26 mouse cellular contexts compared by ENCODE assay signal in genomic region chr7:77311661-77312060, GRCm38 (mm10).
DNase-seq lines count a peak whose midpoint lies in the region; ATAC-seq and TF ChIP-seq lines count a peak whose summit lies in the region.
"Had no signal": no experiment of that assay in that cellular context is flagged by ENCODE, and none has a peak within 500 bp of the region (broad histone marks: within the 10 kb centered on the region; RNA-seq: fewer than 3 reads in every experiment).

No protein-coding gene starts in this region.

- no peaks in the 10 kb centered on the region for H3K36me3 ChIP-seq in forebrain, embryonic 13.5 days (ENCODE audit: poor library complexity, severe bottlenecking)
- no peaks in the 10 kb centered on the region for H3K36me3 ChIP-seq in forebrain, embryonic 11.5 days (ENCODE audit: control insufficient read depth, insufficient read depth, low read length)
- no peaks in the 10 kb centered on the region for H3K36me3 ChIP-seq in forebrain, postnatal 0 days (ENCODE audit: insufficient read depth)
- no peaks in the 10 kb centered on the region for H3K36me3 ChIP-seq in forebrain, embryonic 15.5 days
- no peaks in the 10 kb centered on the region for H3K36me3 ChIP-seq in lung, embryonic 16.5 days (ENCODE audit: control insufficient read depth, insufficient read depth, low read length)
- H3K36me3 ChIP-seq: embryonic facial prominence, embryonic 12.5 days; embryonic facial prominence, embryonic 15.5 days; heart, embryonic 10.5 days; heart, embryonic 13.5 days had no signal

- no peaks in the 10 kb centered on the region for H3K4me1 ChIP-seq in forebrain, embryonic 13.5 days
- H3K4me1 ChIP-seq in forebrain, embryonic 11.5 days (replicated peaks; ENCODE audit: control insufficient read depth, insufficient read depth, low read length) = no peaks in the 10 kb centered on the region
- no peaks in the 10 kb centered on the region for H3K4me1 ChIP-seq in forebrain, postnatal 0 days (ENCODE audit: insufficient read depth)
- H3K4me1 ChIP-seq in forebrain, embryonic 15.5 days = peaks cover 5% of the 10 kb centered on the region; the same call in 1 of the 2 replicates
- no peaks in the 10 kb centered on the region for H3K4me1 ChIP-seq in lung, embryonic 16.5 days (replicated peaks; ENCODE audit: control insufficient read depth, insufficient read depth, low read length)
- H3K4me1 ChIP-seq: embryonic facial prominence, embryonic 12.5 days; embryonic facial prominence, embryonic 15.5 days; heart, embryonic 10.5 days; heart, embryonic 13.5 days had no signal

- H3K9ac ChIP-seq in forebrain, embryonic 13.5 days = no peak overlapping the region
- H3K9ac ChIP-seq in forebrain, embryonic 11.5 days (ENCODE audit: low read length) = no peak overlapping the region
- no peak overlapping the region for H3K9ac ChIP-seq in forebrain, postnatal 0 days
- H3K9ac ChIP-seq in forebrain, embryonic 15.5 days (replicated peaks) = no peak overlapping the region
- H3K9ac ChIP-seq in lung, embryonic 16.5 days (ENCODE audit: low read length) = no peak overlapping the region
- H3K9ac ChIP-seq: embryonic facial prominence, embryonic 12.5 days; embryonic facial prominence, embryonic 15.5 days; heart, embryonic 13.5 days; hindbrain, embryonic 14.5 days had no signal

- 0 out of 2 replicates have a peak, but pooled peaks have one; percentile 51 for ATAC-seq in forebrain, embryonic 13.5 days
- no peak for ATAC-seq in forebrain, embryonic 11.5 days (replicated peaks; ENCODE audit: low FRiP score)
- no peak for ATAC-seq in forebrain, postnatal 0 days
- ATAC-seq in forebrain, embryonic 15.5 days (replicated peaks) = no peak
- ATAC-seq in lung, embryonic 16.5 days (ENCODE audit: low read depth) = peak; percentile 82
- ATAC-seq: activated CD4-positive, CD25-positive, alpha-beta regulatory T cell, adult 4 months; hindbrain, postnatal 0 days; inflammation-experienced regulatory T-cells, adult 6 months; intestine, embryonic 16.5 days had no signal

- no peaks in the 10 kb centered on the region for H3K27me3 ChIP-seq in forebrain, embryonic 13.5 days
- no peaks in the 10 kb centered on the region for H3K27me3 ChIP-seq in forebrain, embryonic 11.5 days (ENCODE audit: control insufficient read depth, insufficient read depth, low read length)
- H3K27me3 ChIP-seq in forebrain, postnatal 0 days (ENCODE audit: insufficient read depth, low read length) = no peaks in the 10 kb centered on the region
- H3K27me3 ChIP-seq in forebrain, embryonic 15.5 days = no peaks in the 10 kb centered on the region
- no peaks in the 10 kb centered on the region for H3K27me3 ChIP-seq in lung, embryonic 16.5 days (ENCODE audit: control insufficient read depth, insufficient read depth, low read depth, low read length)
- H3K27me3 ChIP-seq: embryonic facial prominence, embryonic 12.5 days; embryonic facial prominence, embryonic 15.5 days; heart, embryonic 13.5 days had no signal

- DNase-seq in forebrain, embryonic 11.5 days (ENCODE audit: low spot score) = no peak
- DNase-seq in forebrain, postnatal 0 days = peak; percentile 32
- DNase-seq in lung, postnatal 36 days = no peak
- DNase-seq: adrenal gland, adult 8-10 months; adrenal gland, postnatal 25 days; cerebellum, adult 11 months; cerebellum, adult 2 months; cerebellum, adult 9-11 months; cerebellum, postnatal 25 days; gastrocnemius, postnatal 10 days; gastrocnemius, postnatal 36 days; heart, adult 2 months; heart, postnatal 14 days; heart, postnatal 4 days had no signal

- no peaks in the 10 kb centered on the region for H3K9me3 ChIP-seq in forebrain, embryonic 13.5 days (replicated peaks)
- no peaks in the 10 kb centered on the region for H3K9me3 ChIP-seq in forebrain, embryonic 11.5 days (ENCODE audit: control insufficient read depth, low read length)
- H3K9me3 ChIP-seq in forebrain, postnatal 0 days (ENCODE audit: low read length) = no peaks in the 10 kb centered on the region
- no peaks in the 10 kb centered on the region for H3K9me3 ChIP-seq in forebrain, embryonic 15.5 days
- H3K9me3 ChIP-seq in lung, embryonic 16.5 days (ENCODE audit: control insufficient read depth, low read length) = no peaks in the 10 kb centered on the region
- H3K9me3 ChIP-seq: embryonic facial prominence, embryonic 12.5 days; embryonic facial prominence, embryonic 15.5 days; heart, embryonic 10.5 days; heart, embryonic 13.5 days had no signal

- no peak for TF ChIP-seq CTCF in forebrain, postnatal 0 days (IDR thresholded peaks at IDR 0.05; ENCODE audit: low read depth)

- H3K4me2 ChIP-seq in forebrain, embryonic 13.5 days = no peak overlapping the region
- H3K4me2 ChIP-seq in forebrain, embryonic 11.5 days (ENCODE audit: low read depth, low read length, severe bottlenecking) = no peak overlapping the region
- no peak overlapping the region for H3K4me2 ChIP-seq in forebrain, postnatal 0 days (ENCODE audit: low read depth)
- H3K4me2 ChIP-seq in forebrain, embryonic 15.5 days (replicated peaks) = no peak overlapping the region
- H3K4me2 ChIP-seq in lung, embryonic 16.5 days (ENCODE audit: low read depth, low read length) = no peak overlapping the region
- H3K4me2 ChIP-seq: embryonic facial prominence, embryonic 12.5 days; embryonic facial prominence, embryonic 15.5 days; heart, embryonic 13.5 days; hindbrain, embryonic 14.5 days had no signal

- WGBS in forebrain, embryonic 13.5 days = 73% methylated on average over 2 of the region's 2 CpGs
- 85% methylated on average over 2 of the region's 2 CpGs for WGBS in forebrain, embryonic 11.5 days
- WGBS in forebrain, postnatal 0 days = 57% methylated on average over 2 of the region's 2 CpGs
- 51% methylated on average over 2 of the region's 2 CpGs for WGBS in forebrain, embryonic 15.5 days
- WGBS in lung, embryonic 16.5 days = 42% methylated on average over 2 of the region's 2 CpGs

- no peak overlapping the region for H3K4me3 ChIP-seq in forebrain, embryonic 13.5 days
- H3K4me3 ChIP-seq in forebrain, embryonic 11.5 days (ENCODE audit: low read depth, low read length) = no peak overlapping the region
- no peak overlapping the region for H3K4me3 ChIP-seq in forebrain, postnatal 0 days (ENCODE audit: low read depth, low read length)
- H3K4me3 ChIP-seq in forebrain, embryonic 15.5 days = no peak overlapping the region
- no peak overlapping the region for H3K4me3 ChIP-seq in lung, embryonic 16.5 days (ENCODE audit: low read length)
- H3K4me3 ChIP-seq: embryonic facial prominence, embryonic 12.5 days; embryonic facial prominence, embryonic 15.5 days; heart, adult 2 months; heart, embryonic 10.5 days; heart, embryonic 13.5 days had no signal

- H3K27ac ChIP-seq in forebrain, embryonic 13.5 days = no peak overlapping the region
- H3K27ac ChIP-seq in forebrain, embryonic 11.5 days (ENCODE audit: low read depth, low read length) = no peak overlapping the region
- H3K27ac ChIP-seq in forebrain, postnatal 0 days (ENCODE audit: low read depth, low read length) = no peak overlapping the region
- no peak overlapping the region for H3K27ac ChIP-seq in forebrain, embryonic 15.5 days (replicated peaks)
- no peak overlapping the region for H3K27ac ChIP-seq in lung, embryonic 16.5 days (ENCODE audit: low read length)
- H3K27ac ChIP-seq: embryonic facial prominence, embryonic 12.5 days; embryonic facial prominence, embryonic 15.5 days; heart, adult 2 months; heart, embryonic 10.5 days; heart, embryonic 13.5 days; hindbrain, embryonic 14.5 days; hindbrain, postnatal 0 days had no signal

Comparison
In these comparisons a context has a peak if more than half of its experiments do, and no peak if none do; other contexts are left out.
1. ATAC-seq: peak in forebrain, embryonic 13.5 days (single experiment) and lung, embryonic 16.5 days (single experiment); none in forebrain, embryonic 11.5 days (single experiment), forebrain, postnatal 0 days (single experiment) and forebrain, embryonic 15.5 days (single experiment).